Mouse (Mus musculus) left cerebral cortex, postnatal 36 days (tissue): ENCODE measurements around the gene B230217C12Rik. TPM values are rescaled to one million over a fixed set of nuclear protein-coding genes. Genes with fewer than 3 reads are reported as not detected.
A peak's percentile ranks its signal among the peaks of the same experiment; 100 is the strongest.
"Not testable (repeated sequence)": the region's sequence is repeated elsewhere in the genome, so short reads cannot be mapped to it uniquely, and the experiment has no call there.

Experiments used
- DNase-seq, 2 experiments: peaks; one replicate each; pipeline ENCODE4 v3.0.0; 2021 to 2022; ENCODE audit warnings: low spot score in 2 of 2, mixed read lengths in 1 of 2
- intact Hi-C: fragments of 180-260 bp; cut with DNase I; formaldehyde crosslinking; loops from one replicate; pipeline ENCODE4 v1.15.1; 2025
- total RNA-seq, 2 experiments: library from RNA; stranded (reverse); gene quantifications; 2 replicates each; pipeline ENCODE4 v1.2.3; 2021

Gene B230217C12Rik
- total RNA-seq, 2 experiments from 2014 or later: 79.9 to 81.0 TPM

DNA sequence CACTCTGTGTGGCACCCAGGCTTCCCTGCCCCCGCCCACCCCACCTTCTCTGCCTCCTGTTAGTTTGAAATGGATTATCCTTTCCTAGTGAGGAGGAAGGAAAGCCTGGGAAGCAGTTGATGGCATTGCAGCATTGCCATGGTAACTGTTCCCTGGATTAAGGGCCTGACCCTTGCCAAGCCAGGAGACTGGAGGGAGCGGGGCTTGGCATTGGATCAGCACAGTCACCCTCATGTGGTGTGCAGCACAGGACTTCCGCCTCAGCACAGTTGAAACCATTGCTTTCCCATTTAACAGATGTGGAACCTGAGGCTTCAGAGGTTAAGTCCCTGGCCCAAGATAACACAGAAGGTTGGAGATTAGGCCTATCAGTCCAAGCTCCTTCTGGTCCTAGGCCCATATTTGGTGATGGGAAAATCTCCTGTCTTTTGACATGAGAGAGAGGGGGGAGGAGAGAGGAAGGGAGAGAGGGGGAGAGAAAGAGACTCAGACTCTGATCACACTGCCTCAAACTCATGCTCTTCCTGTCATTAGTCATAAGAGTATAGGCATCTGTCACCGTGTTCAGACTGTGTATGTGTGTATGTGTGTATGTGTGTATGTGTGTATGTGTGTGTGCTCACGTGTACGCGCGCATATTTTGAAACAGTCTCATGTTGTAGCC is 19.0 kb upstream of the B230217C12Rik start:
- intact Hi-C loops: no loop called here

DNA sequence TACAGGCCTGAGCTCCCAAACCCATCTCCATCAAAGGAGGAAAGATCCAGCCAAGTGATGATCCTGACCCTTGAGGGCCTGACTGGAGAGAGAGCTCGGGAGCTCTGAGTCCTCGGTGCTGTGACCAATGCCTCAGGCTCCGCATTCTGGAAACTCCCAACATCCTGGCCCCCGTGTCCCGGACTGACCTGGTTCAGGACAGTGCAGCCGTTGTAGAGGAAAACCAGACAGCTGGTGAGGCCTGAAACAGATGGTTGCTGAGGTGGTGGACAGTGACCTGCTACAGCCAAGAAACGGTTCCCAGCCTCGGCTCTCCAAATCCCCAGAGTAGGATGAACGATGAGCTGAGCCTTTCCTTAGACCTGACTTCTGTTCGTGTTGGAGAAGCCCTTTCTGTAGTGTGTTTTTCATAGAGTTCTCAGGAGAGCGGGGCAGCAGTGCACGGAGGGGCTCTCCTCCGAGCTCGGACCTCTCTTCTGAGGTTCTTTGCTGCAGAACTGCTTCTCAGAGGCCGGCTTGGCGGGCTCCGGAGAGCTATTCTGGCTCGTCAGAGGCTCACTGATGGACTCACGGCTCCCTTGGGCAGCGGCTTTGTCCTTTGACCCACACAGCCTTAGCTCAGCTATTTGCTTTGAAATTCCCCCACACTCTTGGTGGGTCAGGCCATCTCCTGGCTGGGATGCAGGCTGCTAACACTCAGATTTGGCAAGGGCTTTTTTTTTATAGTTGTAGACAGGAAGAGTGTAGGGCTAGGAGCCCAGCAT is 17.6 kb upstream of the B230217C12Rik start:
- intact Hi-C loops: no loop called here
- no peak for DNase-seq

More for the DNA sequence above, 19.0 kb upstream of the B230217C12Rik start:
- DNase-seq: no peak

DNA sequence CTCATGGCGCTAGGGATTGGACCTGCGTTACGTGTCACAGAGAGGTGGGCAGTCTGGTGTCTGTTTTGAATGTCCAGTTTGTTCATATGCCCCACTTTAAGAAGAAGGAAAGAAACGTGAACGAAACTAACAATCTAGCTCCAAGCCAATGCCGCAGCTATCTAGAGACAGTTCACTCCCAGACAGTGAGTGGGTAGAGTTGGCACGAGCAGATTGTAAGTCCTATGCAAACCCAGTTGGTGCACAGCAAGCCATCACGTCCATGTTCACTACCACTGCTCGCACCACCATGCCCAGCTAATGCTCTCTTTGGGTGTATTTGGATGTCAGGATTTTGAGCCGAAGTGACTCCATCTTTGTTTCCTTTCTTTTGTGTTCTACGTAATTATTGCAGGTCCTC is 16.4 kb upstream of the B230217C12Rik start:
- DNase-seq: no peak
- intact Hi-C loops: no loop called here

DNA sequence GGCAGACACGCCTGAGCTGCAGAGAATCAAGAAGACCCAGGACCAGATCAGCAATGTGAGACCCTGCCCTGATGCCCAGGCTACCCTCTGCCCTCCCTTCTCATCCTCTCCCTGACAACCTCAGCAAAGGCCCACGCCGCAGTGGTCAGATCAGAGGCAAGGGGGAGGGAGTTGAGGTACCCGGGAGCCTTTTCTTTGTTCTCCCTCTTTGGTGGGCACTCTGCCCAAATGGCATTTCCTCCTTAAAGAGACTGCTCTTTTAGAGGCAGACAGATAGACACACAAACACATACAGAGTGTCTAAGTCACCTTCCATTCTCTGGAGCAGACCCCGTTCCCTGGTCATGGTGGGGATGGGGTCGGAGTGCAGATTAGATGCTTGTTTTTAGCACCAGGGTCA is 15.7 kb upstream of the B230217C12Rik start:
- DNase-seq: no peak
- intact Hi-C loops: no loop called here

DNA sequence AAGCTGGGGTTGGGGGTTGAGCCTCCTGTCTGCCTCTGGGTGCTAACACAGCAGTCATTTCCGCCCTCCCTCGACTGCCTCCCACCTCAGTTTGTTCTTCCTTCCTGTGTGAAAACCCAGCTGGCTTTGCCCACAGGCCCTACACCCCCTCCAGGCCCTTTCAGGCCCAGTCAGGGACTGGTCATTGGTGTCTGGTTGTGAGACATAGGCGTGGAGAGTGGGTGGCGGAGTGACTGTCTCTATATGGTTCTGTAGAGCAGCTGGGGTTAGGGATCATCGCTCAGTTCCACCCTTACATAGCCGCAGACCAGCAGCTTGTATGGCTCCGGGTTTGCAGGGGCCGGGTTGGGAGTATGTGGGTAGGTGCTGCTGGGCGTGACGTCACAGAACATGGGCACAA is 15.3 kb upstream of the B230217C12Rik start:
- intact Hi-C loops: no loop called here

DNA sequence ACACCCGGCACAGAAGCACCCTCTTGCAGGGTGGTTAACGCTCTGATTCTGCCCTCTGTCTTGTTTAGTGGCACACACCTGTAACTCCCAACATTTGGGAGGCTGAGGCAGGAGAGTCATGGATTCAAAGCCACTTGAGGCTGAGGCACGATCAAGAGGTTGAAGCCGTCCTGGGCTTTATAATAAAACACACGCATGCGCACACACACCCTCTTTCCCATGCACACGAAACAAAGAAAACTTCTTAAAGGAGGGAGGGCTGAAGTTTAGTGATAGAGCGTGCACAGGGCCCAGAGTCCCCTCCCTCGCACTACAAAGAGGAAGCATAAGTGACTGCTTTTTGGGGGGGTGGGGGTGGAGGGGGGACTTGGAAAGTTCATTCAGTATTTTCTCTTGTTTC is 14.6 kb upstream of the B230217C12Rik start:
- intact Hi-C loops: no loop called here
- no peak for DNase-seq

More for the DNA sequence above, 15.3 kb upstream of the B230217C12Rik start:
- DNase-seq: no peak

DNA sequence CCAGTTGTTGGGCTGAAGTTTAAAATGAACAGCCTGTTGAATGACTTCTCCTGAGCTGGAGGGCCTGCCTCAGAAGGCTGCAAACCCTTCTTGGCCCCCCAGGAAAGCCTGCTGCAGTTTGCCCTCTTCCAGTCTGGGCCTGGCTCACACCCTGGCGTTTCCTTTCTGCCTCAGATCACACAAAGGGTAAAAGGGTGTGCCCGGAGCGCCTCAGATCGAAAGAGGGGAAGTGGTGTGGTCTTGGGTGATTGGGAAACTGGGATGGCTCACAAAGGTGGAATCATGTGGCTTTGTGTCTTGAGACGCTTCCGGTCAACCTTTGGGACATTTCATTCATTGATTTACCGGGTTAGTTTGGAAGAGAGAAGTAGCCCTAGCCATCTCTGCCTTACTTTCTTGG is 14.2 kb upstream of the B230217C12Rik start:
- intact Hi-C loops: no loop called here
- DNase-seq: no peak

- intact Hi-C loops: no loop called here
- DNase-seq: no peak
Observed at GRCm38 (mm10) chr11:97827654-97828053, 12.9 kb upstream of the B230217C12Rik start.

DNA sequence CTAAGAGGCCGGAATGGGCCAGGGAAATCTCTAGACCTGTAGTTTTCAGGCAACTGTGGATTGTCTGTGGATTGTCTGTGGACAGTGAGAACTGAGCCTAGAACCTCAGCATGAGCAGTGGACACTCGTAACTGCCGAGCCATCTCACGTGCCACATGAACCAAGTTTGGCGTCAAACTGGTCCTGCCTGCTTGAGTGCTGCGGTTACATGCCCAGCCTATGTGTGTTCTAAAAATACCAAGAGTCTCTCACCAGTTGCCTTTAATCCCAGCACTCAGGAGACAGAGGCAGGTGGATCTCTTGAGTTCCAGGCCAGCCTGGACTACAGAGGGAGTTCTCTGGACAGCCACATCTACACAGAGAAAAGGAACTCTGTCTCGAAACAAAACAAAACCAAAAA is 11.2 kb upstream of the B230217C12Rik start:
- intact Hi-C loops: no loop called here
- DNase-seq: no peak

DNA sequence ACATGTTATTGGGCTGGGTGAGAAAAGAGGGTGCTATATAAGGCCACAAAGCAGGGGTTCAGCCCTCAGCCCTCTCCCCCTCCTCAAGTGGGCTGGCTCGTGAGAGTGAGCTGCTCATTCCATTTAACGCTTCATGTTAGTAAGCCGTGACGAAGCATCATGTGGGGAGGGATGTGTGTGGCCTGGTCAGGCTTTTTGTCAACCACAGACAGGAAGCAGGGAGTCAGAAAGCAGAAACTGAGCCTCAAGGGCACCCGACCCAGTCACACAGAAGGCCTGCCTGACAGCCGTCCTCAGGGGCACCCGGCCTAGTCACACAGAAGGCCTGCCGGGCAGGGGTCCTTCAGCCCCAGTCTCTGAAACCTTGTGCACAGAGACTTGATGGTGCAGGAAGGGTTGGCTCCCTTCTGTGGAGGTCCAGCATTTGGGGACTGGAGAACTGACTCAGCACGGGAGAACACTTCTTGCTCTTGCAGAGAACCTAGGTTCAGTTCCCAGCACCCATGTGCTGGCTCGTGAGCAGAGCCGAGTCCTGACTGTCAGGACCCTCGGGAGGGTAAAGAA is 10.6 kb upstream of the B230217C12Rik start:
- DNase-seq: no peak
- intact Hi-C loops: no loop called here

DNA sequence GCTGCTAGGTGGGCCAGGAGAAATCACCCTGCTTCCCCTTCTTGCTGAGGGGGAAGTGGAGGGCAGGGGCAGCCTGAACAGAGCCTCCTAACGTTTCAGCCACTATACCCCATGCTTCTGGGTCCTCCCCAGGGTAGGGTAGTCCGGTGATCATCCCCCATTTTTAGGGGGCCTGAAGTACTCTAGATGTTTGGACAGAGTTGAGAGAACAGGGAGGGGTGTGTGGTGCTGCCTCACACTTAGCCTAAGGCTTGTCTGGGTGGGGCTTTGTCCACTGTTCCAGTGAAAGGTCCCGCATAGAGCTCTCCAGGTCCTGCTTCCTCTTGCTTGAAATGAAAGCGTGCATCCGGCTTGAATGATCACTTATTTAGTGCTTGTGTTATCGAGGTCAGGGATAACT is 10.1 kb upstream of the B230217C12Rik start:
- intact Hi-C loops: no loop called here
- no peak for DNase-seq

GRCm38 (mm10) chr11:97832001-97832400 is 8.6 kb upstream of the B230217C12Rik start:
- intact Hi-C loops: no loop called here
- DNase-seq: no peak

DNA sequence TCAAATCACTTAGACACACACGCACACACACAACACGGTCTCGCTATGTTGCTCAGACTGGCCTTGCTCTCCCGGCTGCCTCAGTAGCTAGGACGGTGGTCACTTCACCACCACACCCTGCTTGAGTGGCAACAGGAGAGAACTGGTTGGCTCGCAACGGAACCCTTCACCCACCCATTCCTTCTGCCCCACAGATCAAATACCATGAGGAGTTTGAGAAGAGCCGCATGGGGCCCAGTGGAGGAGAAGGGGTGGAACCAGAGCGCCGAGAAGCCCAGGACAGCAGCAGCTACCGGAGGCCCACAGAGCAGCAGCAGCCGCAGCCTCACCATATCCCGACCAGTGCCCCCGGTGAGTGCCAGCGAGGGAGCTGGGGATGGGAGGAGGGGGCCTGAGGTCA is 7.2 kb upstream of the B230217C12Rik start:
- intact Hi-C loops: no loop called here
- no peak for DNase-seq

- intact Hi-C loops: no loop called here
- no peak for DNase-seq
Observed at GRCm38 (mm10) chr11:97836541-97836940, 4.0 kb upstream of the B230217C12Rik start.

DNA sequence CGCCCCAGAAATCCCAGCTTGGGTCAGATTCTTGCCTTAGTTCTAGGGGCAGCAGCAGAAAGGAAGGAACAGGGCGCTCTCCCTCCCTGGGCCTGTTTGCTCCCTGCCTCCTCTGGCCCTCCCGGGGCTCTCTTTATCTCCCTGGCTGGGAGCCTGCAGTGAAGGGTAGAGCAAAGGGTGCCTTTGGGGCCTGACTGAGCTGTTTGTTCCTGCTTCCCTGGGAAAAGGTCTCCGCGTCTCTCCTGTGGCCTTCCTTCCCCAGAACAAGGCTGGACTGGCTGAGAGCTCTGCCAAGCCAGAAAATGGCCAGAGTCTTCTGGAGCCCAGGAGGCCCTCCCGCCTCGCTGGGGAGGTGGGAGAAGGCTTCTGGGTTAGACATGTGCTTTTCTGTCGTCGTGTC is 3.5 kb upstream of the B230217C12Rik start:
- DNase-seq, intact Hi-C loops: not testable (repeated sequence)

DNA sequence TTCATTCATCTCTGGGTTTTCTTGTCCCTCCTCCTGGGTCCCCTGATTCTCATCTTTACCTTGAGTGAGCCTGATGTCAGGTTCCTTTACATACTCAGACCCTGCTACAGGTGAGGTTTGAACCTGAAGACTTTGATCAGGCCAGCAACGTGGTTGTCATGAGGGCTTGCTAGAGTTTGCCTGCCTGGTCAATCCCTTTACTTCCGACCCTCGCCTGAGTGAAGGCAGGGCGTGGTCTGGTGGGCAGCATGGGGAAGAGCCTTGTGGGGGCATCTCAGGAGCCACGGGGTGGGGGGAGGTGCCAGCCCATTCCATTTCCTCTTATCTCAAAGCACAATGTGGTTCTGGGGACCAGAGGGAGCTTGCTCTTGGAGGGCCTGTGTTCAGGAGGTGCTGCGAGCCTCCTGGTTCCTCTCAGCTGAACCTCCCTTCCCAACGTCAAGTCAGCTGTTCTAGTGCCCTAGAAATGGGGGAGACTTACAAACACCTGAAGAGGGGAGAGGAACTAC is 2.9 kb upstream of the B230217C12Rik start:
- peak in 1 of 2 experiments; percentile 2 for DNase-seq
- intact Hi-C loops: no loop called here

GRCm38 (mm10) chr11:97838779-97839440 is 1.7 kb upstream of the B230217C12Rik start:
- peak in 1 of 2 experiments; percentile 9 for DNase-seq
- intact Hi-C loops: no loop called here

GRCm38 (mm10) chr11:97839441-97840134 is 992 bp upstream of the B230217C12Rik start:
- DNase-seq: peak in 1 of 2 experiments; percentile 3
- intact Hi-C loops: loop anchor here (1.0 to 2.0 kb wide), 2 partner anchors 35 to 40 kb away; no protein-coding TSS in a partner anchor

GRCm38 (mm10) chr11:97840135-97840490 is 467 bp upstream of the B230217C12Rik start:
- peak in 1 of 2 experiments; percentile 6 for DNase-seq
- intact Hi-C loops: loop anchor here (1.0 to 2.0 kb wide), 2 partner anchors 35 to 41 kb away; no protein-coding TSS in a partner anchor
